Mouse (Mus musculus) kidney, adult 2 months (tissue): ENCODE measurements around the gene Abi1. TPM values are rescaled to one million over a fixed set of nuclear protein-coding genes. Genes with fewer than 3 reads are reported as not detected.
A peak's percentile ranks its signal among the peaks of the same experiment; 100 is the strongest.
"Not testable (repeated sequence)": the region's sequence is repeated elsewhere in the genome, so short reads cannot be mapped to it uniquely, and the experiment has no call there.

Source experiments
- DNase-seq: peaks from one replicate; pipeline ENCODE4 v3.0.0; 2021
- H3K27ac ChIP-seq: fragments of 200-500 bp; 2 replicates; pipeline ENCODE4 v1.5.1; 2012; ENCODE audit warnings: low read depth, low read length, control low read depth, inconsistent platforms; ENCODE audit not compliant: insufficient read depth
- H3K27me3 ChIP-seq: fragments of 200-500 bp; replicated peaks from 2 replicates; pipeline ENCODE4 v1.6.1; 2012; ENCODE audit warnings: mild to moderate bottlenecking, moderate library complexity, low read length, inconsistent platforms; ENCODE audit not compliant: control insufficient read depth, insufficient read depth
- H3K36me3 ChIP-seq: fragments of 200-500 bp; 2 replicates; pipeline ENCODE4 v1.6.1; 2012; ENCODE audit warnings: mild to moderate bottlenecking, moderate library complexity, low read length, inconsistent platforms; ENCODE audit not compliant: control insufficient read depth, insufficient read depth
- H3K4me1 ChIP-seq: fragments of 200-500 bp; 2 replicates; pipeline ENCODE4 v1.6.1; 2011; ENCODE audit warnings: low read length; ENCODE audit not compliant: control insufficient read depth, insufficient read depth
- H3K4me3 ChIP-seq: fragments of 200-500 bp; 2 replicates; pipeline ENCODE4 v1.5.1; 2011; ENCODE audit warnings: mild to moderate bottlenecking, low read depth, low read length, control low read depth; ENCODE audit not compliant: insufficient read depth
- CTCF ChIP-seq: fragments of 200-500 bp; conservative IDR thresholded peaks from 2 replicates; pipeline ENCODE4 v1.5.1; 2011; ENCODE audit warnings: low read depth, mild to moderate bottlenecking, control low read depth, low read length, moderate library complexity, mixed read lengths; ENCODE audit not compliant: insufficient read depth, insufficient read length
- POLR2A ChIP-seq: fragments of 200-500 bp; IDR thresholded peaks from one replicate; pipeline ENCODE4 v1.6.1; 2011; ENCODE audit warnings: low read depth, low read length, control low read depth
- WGBS: fragments of 180-500 bp; shearing (Covaris S2); methylation state at CpG from one replicate; pipeline ENCODE4 v1.1.7; 2018; 5-methylcytosine and 5-hydroxymethylcytosine counted together
- polyA plus RNA-seq: library from polyadenylated mRNA; depleted of rRNA; stranded (reverse); fragments of >200 nt; gene quantifications from 2 replicates; pipeline ENCODE4 v1.2.3, GENCODE M21; 2012

Gene Abi1
- polyA plus RNA-seq, 1 experiment = 72.9 TPM

DNA sequence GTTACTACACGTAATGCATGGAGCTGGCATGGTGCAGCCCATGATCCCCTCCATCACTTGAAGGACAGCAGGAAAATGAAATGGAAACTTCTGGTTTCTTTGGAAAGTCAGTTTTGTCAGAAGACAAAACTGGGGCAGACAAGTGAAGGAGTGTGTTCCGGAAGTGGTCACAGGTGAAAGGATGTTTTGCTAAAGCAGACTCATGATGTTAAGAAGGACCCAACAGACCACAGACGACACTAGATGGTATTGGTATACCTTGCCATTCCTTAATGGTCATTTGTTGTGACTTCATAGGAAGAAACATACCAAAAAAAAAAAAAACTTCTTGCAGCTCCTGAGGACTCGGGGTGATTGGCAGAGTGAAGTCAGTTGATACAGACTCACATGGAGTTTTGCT lies 18.7 kb downstream of the Abi1 start:
- no peak for DNase-seq
- Histone ChIP-seq H3K27ac (no peak overlapping the region), H3K27me3 (no peaks in the 10 kb centered on the region), H3K4me1 (peaks cover 5% of the 10 kb centered on the region), H3K4me3 (no peak overlapping the region), H3K36me3 (no peaks in the 10 kb centered on the region)
- TF ChIP-seq CTCF (no peak), POLR2A (no peak)
- WGBS = 79% methylated on average over 4 of the region's 4 CpGs

DNA sequence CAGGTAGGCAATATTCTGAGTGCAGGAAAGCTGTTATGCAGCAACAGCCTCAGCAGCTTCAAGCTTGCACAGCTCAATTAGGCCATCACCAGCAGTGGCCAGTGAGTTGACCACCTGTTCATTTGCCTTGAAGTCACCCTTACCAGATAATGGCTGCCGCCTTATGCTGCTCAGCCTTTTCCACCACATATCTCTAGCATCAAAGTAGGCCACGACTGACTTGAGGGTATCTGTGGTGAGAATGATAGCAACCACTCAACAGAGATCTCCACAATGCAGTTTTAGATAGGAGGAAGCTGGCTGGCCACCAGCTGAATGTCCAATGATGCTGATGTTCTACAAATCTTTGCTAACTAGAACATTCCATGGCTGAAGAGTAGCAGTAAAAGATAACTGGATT lies 20.9 kb downstream of the Abi1 start:
- DNase-seq = no peak
- H3K4me3 ChIP-seq = no peak overlapping the region
- H3K36me3 ChIP-seq = no peaks in the 10 kb centered on the region
- TF ChIP-seq POLR2A (no peak), CTCF (no peak)
- H3K4me1 ChIP-seq = peaks cover 5% of the 10 kb centered on the region
- H3K27me3 ChIP-seq = no peaks in the 10 kb centered on the region
- no peak overlapping the region for H3K27ac ChIP-seq
- 93% methylated on average over 2 of the region's 2 CpGs for WGBS

DNA sequence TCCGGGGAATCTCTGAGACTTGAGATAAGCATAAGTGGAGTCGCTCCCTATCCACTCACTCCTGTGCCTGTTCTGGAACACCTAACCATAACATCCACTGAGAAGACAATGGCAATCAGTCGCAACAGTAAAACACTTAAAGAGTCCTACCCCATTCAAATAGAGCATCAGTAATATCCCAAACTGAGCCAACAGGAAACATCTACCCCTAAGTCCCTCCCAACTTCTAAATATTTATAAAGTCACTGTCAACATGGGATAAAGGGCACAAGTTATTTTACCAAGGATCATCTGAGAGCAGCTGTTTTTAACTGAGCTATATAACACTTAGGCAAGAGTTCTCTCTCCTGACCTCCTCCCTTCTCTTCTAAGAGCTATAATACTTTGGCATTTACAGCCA lies 23.9 kb downstream of the Abi1 start:
- no peak for TF ChIP-seq CTCF
- 77% methylated on average over 3 of the region's 3 CpGs for WGBS
- Histone ChIP-seq H3K4me3 (no peak overlapping the region), H3K36me3 (no peaks in the 10 kb centered on the region), H3K27me3 (no peaks in the 10 kb centered on the region), H3K27ac (no peak overlapping the region), H3K4me1 (peaks cover under 1% of the 10 kb centered on the region)
- DNase-seq = no peak

DNA sequence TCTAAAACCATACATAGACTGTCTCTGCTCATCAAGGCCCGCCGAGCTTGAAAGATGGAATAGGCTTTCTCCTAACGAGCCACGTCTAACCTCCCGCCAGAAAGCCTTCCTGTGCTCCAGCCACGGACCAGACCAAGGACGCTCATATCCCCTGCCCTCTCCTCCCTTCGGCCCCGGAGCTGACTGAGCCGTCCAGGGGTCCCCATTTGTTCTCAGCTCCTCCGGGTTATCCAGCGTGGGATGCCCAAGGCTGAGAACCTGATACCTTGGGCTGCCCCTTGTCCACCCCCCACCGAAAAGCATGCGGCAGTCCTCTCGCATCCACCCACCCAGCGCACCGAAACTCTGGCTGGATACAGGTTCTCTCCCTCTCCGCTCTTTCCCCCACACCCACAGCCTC lies 24.7 kb downstream of the Abi1 start:
- no peak for DNase-seq
- Histone ChIP-seq H3K36me3 (no peaks in the 10 kb centered on the region), H3K27ac (no peak overlapping the region), H3K27me3 (no peaks in the 10 kb centered on the region), H3K4me3 (no peak overlapping the region), H3K4me1 (no peaks in the 10 kb centered on the region; the same call in 1 of the 2 replicates)
- TF ChIP-seq CTCF (no peak), POLR2A (no peak)
- 46% methylated on average over 18 of the region's 18 CpGs for WGBS

DNA sequence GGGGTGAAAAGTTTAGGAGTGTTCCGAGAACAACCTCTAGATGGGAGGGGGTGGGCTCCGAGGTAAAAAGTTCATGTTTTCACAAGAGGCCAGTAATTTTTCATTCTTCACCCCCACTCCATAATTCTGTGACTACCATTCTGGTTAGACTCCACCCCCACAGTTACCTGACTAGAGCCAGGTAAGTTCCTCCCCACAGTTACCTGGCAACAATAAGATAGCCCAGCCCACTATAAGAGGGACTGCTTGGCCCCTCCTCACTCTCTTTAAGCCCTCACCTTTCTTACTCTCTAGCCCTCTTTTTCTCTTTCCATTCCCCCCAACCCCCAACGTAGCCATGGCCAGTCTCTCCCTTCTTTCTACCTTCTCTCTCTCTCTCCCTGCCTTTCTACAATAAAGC lies 25.1 kb downstream of the Abi1 start:
- H3K4me1 ChIP-seq, H3K27ac ChIP-seq, H3K36me3 ChIP-seq, H3K27me3 ChIP-seq, DNase-seq, H3K4me3 ChIP-seq: not testable (repeated sequence)
- WGBS = 63% methylated on average over 3 of the region's 3 CpGs

DNA sequence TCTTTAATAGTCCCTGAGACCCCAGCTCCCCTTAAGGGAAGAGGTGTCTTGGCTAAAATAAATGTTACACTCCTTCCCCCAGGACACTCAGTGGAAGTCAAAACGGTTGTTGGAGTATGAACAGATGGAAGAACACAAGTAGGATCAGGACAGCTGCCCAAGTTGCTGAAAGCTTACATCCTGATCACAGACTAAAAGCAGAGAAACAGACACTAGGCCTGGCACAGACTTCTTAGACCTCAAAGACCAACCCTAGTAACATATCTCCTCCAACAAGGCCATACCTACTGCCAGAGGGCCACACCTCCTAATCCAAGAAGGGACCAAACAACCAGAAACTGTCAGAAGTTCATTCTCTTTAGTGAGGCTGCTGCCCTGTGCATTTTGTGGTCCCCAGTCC lies 31.8 kb downstream of the Abi1 start:
- no peak for DNase-seq
- no peaks in the 10 kb centered on the region for H3K36me3 ChIP-seq
- H3K27ac ChIP-seq = no peak overlapping the region
- 85% methylated on average over 1 of the region's 1 CpGs for WGBS
- no peaks in the 10 kb centered on the region for H3K27me3 ChIP-seq
- TF ChIP-seq POLR2A = no peak
- no peak for TF ChIP-seq CTCF
- H3K4me1 ChIP-seq = peaks cover 9% of the 10 kb centered on the region
- H3K4me3 ChIP-seq = no peak overlapping the region

DNA sequence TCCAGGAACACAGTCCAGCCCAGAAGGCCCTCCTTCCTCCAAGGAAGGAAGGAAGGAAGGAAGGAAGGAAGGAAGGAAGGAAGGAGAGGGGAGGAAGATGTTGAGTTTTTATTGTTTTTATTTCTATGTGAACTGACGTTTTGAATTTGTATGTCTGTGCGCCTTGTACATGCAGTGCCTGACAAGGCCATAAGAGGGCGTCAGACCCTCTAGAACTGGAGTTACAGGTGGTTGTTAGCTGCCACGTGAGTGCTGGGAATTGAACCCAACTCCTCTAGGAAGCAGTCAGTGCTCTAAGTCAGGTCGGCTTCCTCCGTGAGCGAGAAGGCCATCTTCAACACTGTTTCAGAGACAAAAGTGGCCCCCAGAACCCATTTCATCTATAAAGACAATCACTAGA lies 32.5 kb downstream of the Abi1 start:
- TF ChIP-seq CTCF (0 out of 2 replicates have a peak, but pooled peaks have one; percentile 10), POLR2A (no peak)
- Histone ChIP-seq H3K4me3 (no peak overlapping the region), H3K36me3 (no peaks in the 10 kb centered on the region), H3K4me1 (peaks cover 9% of the 10 kb centered on the region), H3K27ac (no peak overlapping the region), H3K27me3 (no peaks in the 10 kb centered on the region)
- DNase-seq = no peak
- WGBS = 83% methylated on average over 7 of the region's 7 CpGs

GRCm38 (mm10) chr2:23007149-23007548 lies 32.9 kb downstream of the Abi1 start:
- no peak overlapping the region for H3K27ac ChIP-seq
- 65% methylated on average over 2 of the region's 2 CpGs for WGBS
- no peak overlapping the region for H3K4me3 ChIP-seq
- DNase-seq = no peak
- no peak for TF ChIP-seq POLR2A
- TF ChIP-seq CTCF = no peak
- no peaks in the 10 kb centered on the region for H3K27me3 ChIP-seq
- H3K36me3 ChIP-seq = no peaks in the 10 kb centered on the region
- peaks cover 9% of the 10 kb centered on the region for H3K4me1 ChIP-seq
